Mouse (Mus musculus) cerebellum, adult 2 months (tissue): Measurements from ENCODE around the gene Prr7. TPM values are rescaled to one million over a fixed set of nuclear protein-coding genes. Genes with fewer than 3 reads are reported as not detected.

Experiments
- DNase-seq, 2 experiments: peaks; one replicate each; pipeline ENCODE4 v3.0.0; 2021
- H3K27ac ChIP-seq: fragments of 200-500 bp; 2 replicates; pipeline ENCODE4 v1.5.1; 2012; ENCODE audit warnings: low read length, control low read depth, inconsistent platforms; ENCODE audit not compliant: insufficient read depth
- H3K27me3 ChIP-seq: fragments of 200-500 bp; 2 replicates; pipeline ENCODE4 v1.6.1; 2012; ENCODE audit warnings: inconsistent platforms, mild to moderate bottlenecking, low read length, moderate library complexity; ENCODE audit not compliant: control insufficient read depth, insufficient read depth
- H3K4me1 ChIP-seq: fragments of 200-500 bp; 2 replicates; pipeline ENCODE4 v1.6.1; 2011; ENCODE audit warnings: low read length; ENCODE audit not compliant: control insufficient read depth, insufficient read depth
- H3K4me3 ChIP-seq: fragments of 200-500 bp; replicated peaks from 2 replicates; pipeline ENCODE3; 2011; ENCODE audit warnings: mild to moderate bottlenecking, low read depth, low read length, control low read depth; ENCODE audit not compliant: insufficient read depth
- CTCF ChIP-seq: fragments of 200-500 bp; IDR thresholded peaks from 2 replicates; pipeline ENCODE4 v1.5.1; 2011; ENCODE audit warnings: low read depth, mild to moderate bottlenecking, control low read depth, low read length, moderate library complexity, borderline replicate concordance; ENCODE audit not compliant: insufficient read depth
- POLR2A ChIP-seq: fragments of 200-500 bp; IDR thresholded peaks from 2 replicates; pipeline ENCODE4 v1.6.1; 2011; ENCODE audit warnings: low read length, control low read depth, borderline replicate concordance; ENCODE audit not compliant: insufficient read depth
- WGBS: fragments of 180-500 bp; shearing (Covaris S2); methylation state at CpG from one replicate; pipeline ENCODE4 v1.1.7; 2018; 5-methylcytosine and 5-hydroxymethylcytosine counted together
- polyA plus RNA-seq: library from polyadenylated mRNA; depleted of rRNA; stranded (reverse); fragments of >200 nt; gene quantifications from 2 replicates; pipeline ENCODE4 v1.2.3, GENCODE M21; 2012

Gene Prr7
- polyA plus RNA-seq, 1 experiment, result 13.0 TPM

DNA sequence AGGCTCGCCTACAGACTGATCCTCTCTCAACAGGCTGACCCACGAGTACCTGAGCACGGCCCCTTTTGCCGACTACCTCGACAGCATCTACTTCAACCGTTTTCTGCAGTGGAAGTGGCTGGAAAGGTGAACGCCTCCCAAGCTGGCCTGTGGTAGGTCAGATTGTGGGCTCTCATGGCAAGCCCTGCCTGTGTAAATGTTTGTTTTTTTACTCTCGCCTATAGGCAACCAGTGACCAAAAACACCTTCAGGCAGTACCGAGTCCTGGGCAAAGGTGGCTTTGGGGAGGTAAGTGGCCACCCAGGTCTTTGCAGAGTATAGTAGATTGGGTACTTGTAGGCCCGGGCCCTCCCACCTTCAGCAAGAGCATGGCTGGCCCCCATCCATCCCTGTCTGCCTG, 12.8 kb upstream of the Prr7 start:
- DNase-seq, result no peak
- Histone ChIP-seq H3K27me3 (no peaks in the 10 kb centered on the region), H3K4me1 (peaks cover 12% of the 10 kb centered on the region), H3K4me3 (no peak overlapping the region), H3K27ac (no peak overlapping the region)
- TF ChIP-seq POLR2A (no peak), CTCF (no peak)
- WGBS, result 88% methylated on average over 10 of the region's 10 CpGs

DNA sequence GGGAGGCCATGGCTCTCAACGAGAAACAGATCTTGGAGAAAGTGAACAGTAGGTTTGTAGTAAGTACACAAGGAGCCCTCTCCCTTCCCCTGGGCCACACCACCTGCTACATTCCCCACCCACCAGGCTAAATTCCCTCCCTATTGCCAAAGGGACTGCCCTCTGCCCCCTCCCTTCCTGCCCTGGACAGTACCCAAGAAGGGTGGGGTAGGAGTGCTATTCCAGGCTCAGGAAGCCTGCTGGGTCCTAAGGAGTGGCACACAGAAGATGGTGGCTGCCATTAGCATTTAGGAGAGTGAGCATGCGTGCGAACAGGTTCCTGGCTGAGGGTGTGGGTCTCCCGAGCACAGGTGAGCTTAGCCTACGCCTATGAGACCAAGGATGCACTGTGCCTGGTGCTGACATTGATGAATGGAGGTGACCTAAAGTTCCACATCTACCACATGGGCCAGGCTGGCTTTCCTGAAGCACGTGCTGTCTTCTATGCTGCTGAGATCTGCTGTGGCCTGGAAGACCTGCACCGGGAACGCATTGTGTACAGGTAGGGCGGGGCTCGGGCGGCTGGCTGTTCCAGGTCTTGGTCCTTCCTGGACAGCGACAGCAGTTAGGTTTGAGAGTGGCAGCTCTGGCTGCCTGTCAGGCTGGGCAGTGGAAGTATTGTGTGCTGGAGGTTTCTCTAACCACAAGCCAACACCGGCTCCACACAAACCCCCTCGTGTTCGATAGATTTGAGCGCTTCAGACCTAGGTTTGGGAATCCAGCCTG, 12.1 kb upstream of the Prr7 start:
- H3K4me1 ChIP-seq, result peaks cover 12% of the 10 kb centered on the region
- no peak overlapping the region for H3K27ac ChIP-seq
- no peak for DNase-seq
- no peak overlapping the region for H3K4me3 ChIP-seq
- no peak for TF ChIP-seq POLR2A
- no peak for TF ChIP-seq CTCF
- WGBS, result 88% methylated on average over 16 of the region's 16 CpGs
- H3K27me3 ChIP-seq, result no peaks in the 10 kb centered on the region

DNA sequence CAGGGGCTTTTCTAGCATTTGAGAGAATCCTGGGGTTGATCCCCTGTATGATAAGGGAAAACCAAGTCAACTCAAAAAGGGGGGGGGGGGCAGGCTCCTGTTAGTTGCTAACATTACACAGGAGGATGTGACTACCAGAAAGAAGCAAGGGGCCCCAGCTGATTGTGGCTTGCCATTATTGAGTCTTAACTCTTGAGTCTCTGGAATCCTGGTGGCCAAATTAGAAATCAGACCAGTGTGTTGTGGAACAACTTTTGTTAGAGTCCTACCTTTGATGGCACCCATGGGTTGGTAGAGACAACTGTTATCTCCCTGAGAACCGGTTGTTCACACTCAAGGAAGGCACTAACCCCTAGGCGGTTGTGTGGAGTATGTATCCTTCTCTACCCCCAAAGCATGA, 1.1 kb upstream of the Prr7 start:
- H3K4me3 ChIP-seq, result no peak overlapping the region
- WGBS, result 90% methylated on average over 2 of the region's 2 CpGs
- TF ChIP-seq POLR2A, result no peak
- TF ChIP-seq CTCF, result no peak
- DNase-seq, result no peak
- no peaks in the 10 kb centered on the region for H3K27me3 ChIP-seq
- H3K4me1 ChIP-seq, result no peaks in the 10 kb centered on the region
- H3K27ac ChIP-seq, result no peak overlapping the region

DNA sequence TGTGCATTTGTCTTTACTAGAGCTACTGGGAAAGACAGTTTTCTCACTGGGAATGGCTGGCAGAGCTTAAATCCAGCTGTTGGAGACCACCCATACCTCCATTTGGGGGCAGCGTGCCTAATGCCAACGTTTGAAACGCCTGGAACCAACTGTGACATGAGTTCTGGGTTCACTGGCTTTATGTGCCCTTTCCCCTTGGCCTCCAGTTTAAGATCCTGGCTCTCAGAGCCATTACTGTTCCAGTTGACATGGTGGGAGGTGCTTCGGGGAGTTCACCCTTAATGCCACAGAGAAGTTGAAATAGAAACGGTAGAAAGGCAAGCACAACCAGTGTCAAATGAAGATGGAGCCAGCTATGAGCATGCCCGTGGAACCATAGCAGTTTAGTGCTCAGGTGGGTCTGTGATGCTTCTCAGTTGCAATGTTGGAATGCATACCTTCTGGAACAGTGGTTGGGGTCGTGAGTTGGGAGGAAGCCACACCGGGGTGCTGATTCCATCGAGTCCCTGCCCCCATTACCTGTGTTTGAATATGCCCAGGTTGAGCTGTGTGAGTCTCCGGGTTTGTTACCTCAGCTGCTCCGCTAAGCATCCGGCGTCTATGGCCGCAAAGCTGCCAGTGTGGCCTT, 554 bp upstream of the Prr7 start:
- Histone ChIP-seq H3K27me3 (no peaks in the 10 kb centered on the region), H3K27ac (no peak overlapping the region), H3K4me3 (peak overlapping the region; percentile 41), H3K4me1 (no peaks in the 10 kb centered on the region)
- no peak for DNase-seq
- TF ChIP-seq POLR2A (no peak), CTCF (no peak)
- WGBS, result 21% methylated on average over 14 of the region's 14 CpGs

DNA sequence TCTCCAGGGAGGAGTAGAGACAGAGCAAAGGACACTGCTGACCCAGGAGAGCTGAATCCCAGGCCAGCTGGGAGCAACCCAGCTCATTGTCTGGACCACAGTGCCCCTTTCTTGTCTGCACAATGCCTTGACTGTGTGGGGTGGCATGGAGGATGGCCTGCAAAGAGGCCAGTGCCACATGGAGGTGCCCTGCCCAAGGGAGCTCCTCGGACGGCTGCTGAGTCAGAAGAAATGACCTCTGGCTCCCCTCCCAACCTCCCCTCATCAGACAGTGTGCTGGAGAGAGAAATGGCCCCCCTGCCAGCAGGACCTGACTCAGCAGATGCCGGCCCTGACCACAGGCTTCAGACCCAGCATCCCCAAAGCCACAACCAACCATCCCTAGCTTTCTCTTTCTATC, 1.1 kb downstream of the Prr7 start:
- TF ChIP-seq CTCF, result no peak
- WGBS, result 38% methylated on average over 3 of the region's 3 CpGs
- DNase-seq, result peak in 1 of 2 experiments; percentile 34
- no peak overlapping the region for H3K4me3 ChIP-seq
- H3K27me3 ChIP-seq, result no peaks in the 10 kb centered on the region
- peaks cover 5% of the 10 kb centered on the region for H3K4me1 ChIP-seq
- H3K27ac ChIP-seq, result no peak overlapping the region

GRCm38 (mm10) chr13:55465830-55466440, 1.9 kb downstream of the Prr7 start:
- WGBS, result 95% methylated on average over 5 of the region's 5 CpGs

GRCm38 (mm10) chr13:55468851-55469560, 4.9 kb downstream of the Prr7 start:
- Histone ChIP-seq H3K4me1 (peaks cover 16% of the 10 kb centered on the region), H3K27ac (no peak overlapping the region), H3K4me3 (no peak overlapping the region), H3K27me3 (no peaks in the 10 kb centered on the region)
- DNase-seq, result no peak
- 54% methylated on average over 13 of the region's 13 CpGs for WGBS
- TF ChIP-seq POLR2A (no peak), CTCF (no peak)

More at GRCm38 (mm10) chr13:55465830-55466440, 1.9 kb downstream of the Prr7 start:
- Histone ChIP-seq H3K4me1 (peaks cover 9% of the 10 kb centered on the region), H3K27me3 (no peaks in the 10 kb centered on the region), H3K4me3 (no peak overlapping the region), H3K27ac (no peak overlapping the region)
- DNase-seq, result no peak
- TF ChIP-seq POLR2A, result no peak
- TF ChIP-seq CTCF, result no peak
